Mouse (Mus musculus) gastrocnemius, postnatal 4 days (tissue): ENCODE measurements around the gene Fgfrl1. TPM values are rescaled to one million over a fixed set of nuclear protein-coding genes. Genes with fewer than 3 reads are reported as not detected.

ENCODE experiments used
- DNase-seq, 2 experiments: peaks; one replicate each; pipeline ENCODE4 v3.0.0; 2021 to 2022; ENCODE audit warnings: low spot score in 2 of 2, mixed read lengths in 2 of 2
- total RNA-seq, 2 experiments: library from RNA; stranded (reverse); gene quantifications; 2 replicates each; pipeline ENCODE4 v1.2.3; 2021

Gene Fgfrl1
- total RNA-seq, 2 experiments from 2014 or later, result 172 to 194 TPM

- no peak for DNase-seq
Observed at GRCm38 (mm10) chr5:108695861-108696260, 3.7 kb downstream of the Fgfrl1 start.

DNA sequence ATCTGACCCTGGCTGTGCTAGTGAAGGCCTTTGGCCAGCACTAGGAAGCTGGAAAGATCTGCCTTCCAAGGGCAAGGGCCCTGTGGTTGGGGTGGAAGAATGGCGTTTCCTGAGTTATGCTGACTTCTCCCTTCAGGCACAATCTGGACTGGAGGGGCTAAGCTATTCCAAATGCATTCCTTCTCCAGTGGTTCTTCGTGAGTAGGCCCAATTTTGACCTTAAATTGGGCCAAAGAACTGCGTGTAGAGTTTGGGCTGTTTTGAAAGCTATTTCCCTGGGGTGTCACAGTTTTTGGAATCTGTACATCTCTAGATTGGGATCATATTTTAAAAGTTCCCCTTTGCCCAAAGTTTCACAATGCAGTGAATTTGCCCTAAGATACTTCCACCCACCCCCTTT is 4.4 kb downstream of the Fgfrl1 start:
- DNase-seq, result no peak

- DNase-seq, result no peak
Observed at GRCm38 (mm10) chr5:108697341-108697753, 5.2 kb downstream of the Fgfrl1 start.

DNA sequence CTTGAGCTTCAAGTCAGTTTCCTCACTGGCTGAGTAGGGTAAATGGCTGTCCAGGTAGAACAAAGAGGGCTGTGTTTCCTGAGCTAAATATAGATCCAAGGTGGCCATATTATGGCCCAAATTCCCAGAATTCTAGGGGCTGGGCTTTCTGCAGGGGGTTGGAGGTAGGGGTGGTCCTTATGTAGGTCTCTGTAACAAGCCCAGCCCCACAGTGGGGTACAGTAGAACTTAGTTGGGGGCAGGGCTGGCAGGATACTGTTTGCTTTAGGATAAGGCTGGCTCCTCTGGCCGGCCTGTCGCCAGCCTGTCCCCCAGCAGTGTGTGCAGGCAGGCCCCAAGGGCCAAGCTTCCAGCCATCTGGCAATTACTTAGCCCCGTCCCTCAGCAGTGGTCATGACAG is 8.2 kb downstream of the Fgfrl1 start:
- no peak for DNase-seq

GRCm38 (mm10) chr5:108701341-108702021 is 9.3 kb downstream of the Fgfrl1 start:
- DNase-seq, result no peak

GRCm38 (mm10) chr5:108703754-108704626 is 11.8 kb downstream of the Fgfrl1 start:
- no peak for DNase-seq

DNA sequence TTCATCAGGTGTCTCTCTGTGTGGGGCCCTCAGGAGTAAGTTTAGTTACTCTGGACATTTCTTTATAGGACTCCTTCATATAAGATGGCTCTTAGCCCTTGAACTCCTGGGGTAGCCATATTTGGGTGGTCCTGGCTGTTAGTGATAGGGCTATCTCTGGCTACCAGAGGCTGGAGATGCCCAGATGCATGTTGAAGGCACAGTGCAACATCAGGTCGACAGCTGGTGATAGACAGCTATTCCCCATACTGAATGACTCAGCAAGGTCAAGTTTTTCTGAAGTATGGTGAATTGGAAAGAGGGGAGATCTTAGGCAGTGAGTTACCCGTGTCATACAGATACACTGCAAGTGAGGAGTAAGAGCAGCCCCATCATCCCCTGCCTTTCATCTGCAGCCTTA is 15.6 kb downstream of the Fgfrl1 start:
- DNase-seq, result no peak

- no peak for DNase-seq
Observed at GRCm38 (mm10) chr5:108708419-108708818, 16.2 kb downstream of the Fgfrl1 start.

DNA sequence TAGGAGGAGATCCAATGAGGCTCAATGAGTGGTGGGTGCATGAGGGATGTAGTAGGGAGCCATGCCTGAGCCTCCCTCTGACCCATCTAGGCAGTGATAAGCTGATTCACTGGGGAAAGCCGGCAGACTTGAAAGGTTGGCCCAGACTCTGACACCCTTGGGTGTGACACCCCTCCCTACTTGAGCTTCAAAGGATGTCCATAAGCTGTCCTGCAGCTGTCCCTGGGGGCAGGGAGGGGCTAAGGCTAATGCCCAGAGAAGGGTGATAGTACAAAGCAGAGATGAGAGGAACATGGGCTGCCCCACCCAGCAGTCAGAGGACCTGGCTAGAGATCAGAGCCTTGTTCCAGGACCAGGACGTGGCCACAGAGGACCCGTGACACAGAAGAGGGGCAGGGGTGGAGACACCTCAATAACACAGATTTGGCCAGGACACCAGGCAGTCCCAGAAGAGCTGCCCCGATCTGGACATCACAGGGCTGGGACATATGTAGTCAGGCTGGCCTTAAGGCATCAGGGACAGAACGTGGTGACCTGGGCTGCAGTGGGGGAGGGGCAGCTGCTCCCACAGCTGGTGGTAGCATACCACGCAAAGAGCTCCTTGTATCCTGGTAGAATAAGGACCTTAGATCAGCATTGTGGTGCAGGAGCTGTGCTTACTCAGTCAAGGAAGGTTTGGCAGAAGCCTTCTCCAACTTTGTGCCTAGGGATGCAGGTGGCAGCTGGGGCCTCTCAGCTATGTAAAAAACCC is 17.0 kb downstream of the Fgfrl1 start:
- no peak for DNase-seq

DNA sequence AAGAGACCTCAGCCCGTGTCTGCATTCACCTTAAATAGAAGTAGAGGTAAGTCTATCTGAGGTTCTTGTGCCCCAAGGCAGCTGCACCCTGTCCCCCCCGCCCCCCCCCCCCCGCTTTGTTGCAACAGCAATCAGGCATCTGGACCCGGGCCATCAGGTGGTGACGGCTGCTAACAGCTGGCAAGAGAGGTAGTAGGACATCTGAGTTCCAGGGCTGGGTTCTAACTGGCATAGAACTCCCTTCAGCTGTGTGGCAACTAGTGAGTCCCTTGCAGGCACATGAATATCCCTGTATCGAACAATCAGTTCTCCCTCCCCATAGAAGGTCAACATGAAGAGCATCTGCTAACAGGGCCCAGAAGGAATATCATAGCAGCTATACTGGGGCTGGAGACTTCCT is 19.8 kb downstream of the Fgfrl1 start:
- DNase-seq, result no peak

GRCm38 (mm10) chr5:108713096-108713495 is 20.9 kb downstream of the Fgfrl1 start:
- DNase-seq, result no peak

DNA sequence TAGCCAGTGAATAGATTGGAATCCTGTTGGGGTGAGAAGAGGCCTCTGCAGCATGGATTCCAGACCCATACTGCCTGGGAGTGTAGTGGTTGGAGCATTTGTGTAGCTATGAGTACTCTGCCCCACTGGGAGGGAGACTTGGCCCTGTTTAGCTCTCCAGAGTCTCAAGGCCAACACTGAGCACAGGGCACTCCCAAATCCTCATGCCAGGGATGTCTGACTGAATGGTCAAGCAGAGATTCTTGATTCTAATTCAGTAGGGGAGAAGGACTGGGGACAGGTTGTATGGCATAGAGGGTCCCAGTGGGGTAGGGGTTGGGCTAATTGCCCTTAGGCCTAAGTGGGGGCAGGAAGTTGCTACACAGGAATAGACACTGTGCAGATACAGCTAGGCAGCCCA is 21.5 kb downstream of the Fgfrl1 start:
- DNase-seq, result no peak

GRCm38 (mm10) chr5:108714149-108714548 is 22.0 kb downstream of the Fgfrl1 start:
- DNase-seq, result peak in 1 of 2 experiments; percentile 15

DNA sequence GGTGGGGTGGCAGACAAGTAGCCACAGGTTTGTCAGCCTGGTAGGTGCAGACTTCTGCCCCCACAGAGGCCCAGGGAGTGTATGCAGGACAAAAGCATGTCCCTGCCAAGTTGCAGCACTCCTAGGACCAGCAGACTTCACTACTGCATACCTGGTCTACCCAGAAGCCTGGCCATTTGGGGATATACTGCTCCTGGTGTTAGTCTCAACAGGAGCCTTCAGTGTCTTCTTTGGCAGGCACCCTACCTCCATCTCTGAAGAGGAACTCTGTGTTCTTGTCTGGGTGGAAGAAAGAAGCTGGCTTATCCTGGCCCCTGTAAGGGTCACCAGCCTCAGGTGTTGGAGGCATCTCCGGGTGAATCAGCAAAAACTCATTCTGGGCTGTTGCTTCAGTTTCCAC is 23.8 kb downstream of the Fgfrl1 start:
- DNase-seq, result no peak

DNA sequence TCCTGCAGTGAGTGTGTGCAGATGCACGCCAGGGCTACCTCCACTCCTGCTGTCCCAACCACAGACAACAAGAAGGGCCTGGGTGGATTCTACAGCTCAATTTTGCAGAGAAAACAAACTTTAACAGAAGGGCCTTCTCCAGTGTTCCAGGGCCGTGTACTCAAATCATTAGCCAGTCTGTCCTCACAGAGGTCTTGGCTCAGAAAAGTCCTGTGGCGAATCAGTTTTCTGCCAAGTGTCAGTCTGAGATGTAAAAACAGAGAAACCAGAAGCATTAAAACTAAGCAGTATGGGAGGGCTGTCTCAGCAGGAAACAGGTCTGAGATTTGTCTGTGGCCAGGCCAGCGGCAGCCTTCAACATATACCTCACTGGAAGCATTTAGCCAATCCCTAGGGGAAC is 25.9 kb downstream of the Fgfrl1 start:
- DNase-seq, result no peak

- no peak for DNase-seq
Observed at GRCm38 (mm10) chr5:108719761-108720160, 27.6 kb downstream of the Fgfrl1 start.

- no peak for DNase-seq
Observed at GRCm38 (mm10) chr5:108724006-108724405, 31.8 kb downstream of the Fgfrl1 start.

DNA sequence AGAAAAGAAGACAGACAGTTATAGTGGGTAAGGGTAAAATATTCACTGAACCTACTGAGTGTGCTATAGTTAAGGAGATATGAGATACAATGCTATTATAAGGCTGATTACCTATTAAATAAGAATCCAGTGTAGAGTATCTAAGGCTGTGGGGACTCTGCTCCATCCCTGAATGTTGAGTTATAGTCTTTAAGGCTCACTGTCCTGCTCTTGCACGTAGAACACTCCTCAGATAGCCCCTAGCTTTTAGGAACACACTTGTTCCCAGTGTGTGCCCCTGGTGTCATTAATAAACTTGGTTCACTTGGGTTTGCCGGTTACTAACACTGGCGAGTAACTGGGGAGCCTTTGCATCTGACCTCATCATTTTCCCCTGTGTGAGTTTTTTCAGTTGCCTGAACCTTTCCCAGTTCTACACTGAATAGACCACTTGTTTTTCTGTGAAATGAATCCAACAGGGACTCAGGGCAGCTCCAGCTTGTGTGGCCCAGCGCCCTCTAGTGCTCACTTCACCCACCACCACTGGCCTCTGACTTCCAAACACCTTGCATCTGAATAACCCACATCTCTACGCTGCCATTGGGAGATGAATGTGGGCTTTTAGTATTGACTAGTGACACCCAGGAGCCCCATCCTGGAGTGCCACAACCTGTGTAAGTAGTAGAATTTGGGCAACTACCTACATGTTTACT is 34.5 kb downstream of the Fgfrl1 start:
- DNase-seq, result peak in 1 of 2 experiments; percentile 65

DNA sequence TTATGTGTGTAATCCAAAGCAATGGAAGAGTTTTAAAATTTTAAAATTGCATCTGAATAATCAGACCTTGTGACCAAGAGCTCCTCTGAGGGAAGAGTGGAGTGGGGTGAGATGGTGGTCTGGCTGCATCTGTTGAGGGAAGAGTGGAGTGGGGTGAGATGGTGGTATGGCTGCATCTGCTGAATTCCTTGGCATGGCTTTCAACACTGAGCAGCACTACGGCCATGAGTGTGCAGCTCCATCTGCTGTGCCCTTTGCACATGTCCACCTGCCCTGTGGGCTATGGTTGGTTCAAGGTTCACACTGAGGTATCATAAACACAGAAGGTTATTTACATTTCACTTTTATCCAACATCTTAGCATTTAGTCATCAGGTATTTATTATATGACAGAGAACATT is 35.2 kb downstream of the Fgfrl1 start:
- no peak for DNase-seq

DNA sequence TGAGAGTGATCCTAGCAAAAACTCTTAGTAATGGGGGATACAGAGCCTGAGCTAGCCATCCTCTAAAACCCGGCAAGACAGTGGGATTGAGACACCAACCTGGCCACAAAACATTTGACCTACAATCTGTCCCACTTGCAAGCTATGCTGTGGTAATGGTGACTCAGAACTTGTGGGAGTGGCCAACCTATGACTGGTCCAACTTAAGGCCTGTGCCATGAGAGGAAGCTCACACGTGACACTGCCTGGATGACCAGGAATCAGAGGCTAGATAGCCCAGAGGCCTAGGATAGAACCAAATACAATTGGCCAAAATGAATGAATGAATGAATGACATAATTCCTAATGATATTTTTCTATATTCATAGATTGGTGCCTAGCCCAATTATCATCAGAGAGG is 49.7 kb downstream of the Fgfrl1 start:
- no peak for DNase-seq

DNA sequence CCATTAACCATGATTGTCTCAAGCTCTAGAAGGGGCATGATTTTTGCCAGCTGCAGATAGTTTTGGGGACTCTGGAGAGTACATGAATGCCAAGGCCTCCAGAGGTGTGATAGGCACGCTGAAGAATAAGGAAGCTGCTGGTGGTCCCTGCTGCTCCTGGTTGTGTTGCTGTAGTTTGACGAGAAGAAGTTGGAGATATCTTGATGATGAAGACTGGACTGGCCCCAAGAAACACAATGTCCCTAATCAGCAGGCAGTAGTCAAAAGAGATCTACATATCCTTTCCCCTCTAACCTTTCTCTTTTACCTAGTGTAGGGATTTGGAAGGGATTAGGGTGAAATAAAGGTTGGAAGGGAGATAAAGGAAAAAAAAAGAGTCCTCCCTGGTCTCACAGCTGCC is 50.4 kb downstream of the Fgfrl1 start:
- no peak for DNase-seq
